Mouse (Mus musculus): ENCODE results near the gene Neu2.
"Not testable (repeated sequence)": the region's sequence is repeated elsewhere in the genome, so short reads cannot be mapped to it uniquely, and the experiment has no call there.

Neu2 gene

GRCm38 (mm10) chr1:87509561-87510165, at the start of gene Neu2:
TSS of gene Neu2 (plus strand) at chr1:87509889.
- DNase-seq, result no peak

GRCm38 (mm10) chr1:87467469-87467868, 42.2 kb upstream of the Neu2 start:
- no peak for DNase-seq

DNA sequence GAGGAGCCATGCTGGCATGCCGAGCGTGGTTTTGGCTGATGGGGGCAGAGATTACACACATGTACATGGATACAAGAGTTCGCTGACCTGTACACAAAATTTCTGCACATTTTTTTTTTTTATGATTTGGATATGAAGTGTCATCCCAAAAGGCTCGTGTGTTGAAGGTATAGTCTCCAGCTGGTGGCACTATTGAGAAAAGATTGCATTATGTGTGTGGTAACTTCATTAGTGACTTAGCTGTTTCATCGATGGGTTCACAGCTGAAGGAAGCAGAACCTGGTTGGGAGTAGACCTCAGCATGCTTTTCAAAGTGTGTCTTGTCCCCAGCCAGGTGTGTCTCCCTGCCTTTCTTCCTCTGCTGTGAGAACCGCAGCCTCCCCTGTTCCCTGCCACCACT, 41.4 kb upstream of the Neu2 start:
- no peak for DNase-seq

DNA sequence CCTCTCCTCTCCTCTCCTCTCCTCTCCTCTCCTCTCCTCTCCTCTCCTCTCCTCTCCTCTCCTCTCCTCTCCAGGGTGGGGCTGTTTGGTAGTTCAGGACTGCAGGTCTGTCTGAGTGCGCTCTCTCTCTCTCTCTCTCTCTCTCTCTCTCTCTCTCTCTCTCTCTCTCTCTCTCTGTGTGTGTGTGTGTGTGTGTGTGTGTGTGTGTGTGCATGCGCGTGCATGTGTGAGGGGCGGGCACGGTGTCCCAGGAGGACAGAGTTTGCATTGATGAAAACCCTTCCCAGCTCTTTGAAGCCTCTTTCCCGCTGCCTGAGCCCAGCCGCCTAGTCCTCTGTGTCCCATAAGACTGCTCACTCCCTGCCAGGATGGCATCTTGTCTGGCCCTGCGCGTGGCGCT, 39.7 kb upstream of the Neu2 start, which contains the start of gene Snorc:
Gene Snorc (plus strand): TSS at position 301 of the 400 bp plus-strand sequence.
- not testable (repeated sequence) for DNase-seq

DNA sequence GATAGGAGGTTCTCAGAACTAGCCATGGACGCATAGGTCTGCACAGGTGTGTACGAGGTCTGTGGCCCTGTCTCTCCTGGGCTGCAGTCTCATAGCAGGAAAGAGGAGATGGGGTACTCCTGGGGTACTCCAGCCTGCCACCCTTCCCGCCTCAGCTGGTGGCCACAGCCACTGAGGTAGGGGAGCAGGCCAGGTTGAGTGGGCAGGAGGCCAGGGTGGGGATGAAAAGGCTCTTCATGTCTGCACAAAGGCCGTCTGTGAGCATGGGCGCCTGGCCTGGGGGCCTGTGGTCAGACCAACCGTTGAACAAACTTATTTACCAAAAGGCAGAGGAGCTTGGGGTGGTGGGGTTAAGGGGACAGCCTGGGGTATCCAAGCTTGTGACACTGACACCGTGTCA, 37.8 kb upstream of the Neu2 start:
- DNase-seq, result no peak

DNA sequence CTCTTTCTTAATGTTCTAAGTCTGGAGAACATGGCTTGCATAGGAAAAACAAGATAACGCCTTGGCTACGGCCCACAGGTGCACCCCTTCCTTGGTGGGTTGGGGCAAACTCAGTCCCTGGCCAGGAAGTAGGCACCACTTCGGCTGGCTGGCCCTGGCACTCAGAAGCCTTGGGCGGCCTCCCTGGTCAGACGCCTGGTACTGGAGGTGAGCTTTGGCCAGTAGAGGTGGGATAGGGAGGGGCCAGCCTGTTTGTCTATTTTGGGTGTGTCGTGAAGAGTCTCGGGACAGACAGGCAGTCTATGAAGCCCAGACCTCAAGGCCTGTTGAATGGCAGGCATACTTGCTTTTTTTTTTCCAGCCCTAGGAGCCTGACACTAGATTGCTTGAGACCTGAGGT, 37.1 kb upstream of the Neu2 start:
- DNase-seq, result no peak

DNA sequence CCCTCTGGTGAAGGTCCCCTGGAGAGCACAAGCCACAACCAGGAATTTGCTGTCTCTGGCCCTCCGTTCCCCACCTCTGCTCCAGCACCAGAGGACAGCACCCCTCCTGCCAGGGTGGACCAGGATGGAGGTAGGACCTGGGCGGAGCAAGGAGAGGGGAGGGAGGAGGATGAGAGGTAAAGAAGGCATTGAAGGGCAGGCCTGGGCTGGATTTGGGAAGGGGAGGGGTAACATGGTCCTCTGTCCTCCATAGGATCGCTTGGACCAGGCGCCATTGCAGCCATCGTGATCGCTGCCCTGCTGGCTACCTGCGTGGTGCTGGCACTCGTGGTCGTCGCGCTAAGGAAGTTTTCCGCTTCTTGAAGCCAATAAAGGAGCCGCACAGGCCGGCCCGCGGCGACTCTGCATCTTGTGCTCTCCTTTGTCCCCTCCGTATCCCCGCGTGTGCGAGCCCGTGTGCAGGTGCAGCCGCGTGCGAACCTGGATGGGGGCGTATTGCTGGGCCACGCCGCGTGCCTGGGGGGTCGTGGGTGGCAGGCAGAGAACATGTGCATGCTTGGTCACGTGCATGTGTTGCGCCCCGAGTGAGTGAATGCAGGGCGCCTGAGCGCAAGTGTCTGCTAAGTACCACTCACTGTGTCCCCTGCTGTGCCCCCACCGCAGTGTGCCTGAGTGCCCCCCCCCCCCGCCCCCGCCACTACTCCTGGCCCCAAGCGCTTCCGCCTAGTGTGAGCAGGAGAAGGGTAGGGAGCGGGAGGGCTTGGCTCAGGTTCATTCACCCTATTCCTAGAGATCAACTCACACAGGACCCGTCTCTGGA, 34.4 kb upstream of the Neu2 start:
- no peak for DNase-seq

DNA sequence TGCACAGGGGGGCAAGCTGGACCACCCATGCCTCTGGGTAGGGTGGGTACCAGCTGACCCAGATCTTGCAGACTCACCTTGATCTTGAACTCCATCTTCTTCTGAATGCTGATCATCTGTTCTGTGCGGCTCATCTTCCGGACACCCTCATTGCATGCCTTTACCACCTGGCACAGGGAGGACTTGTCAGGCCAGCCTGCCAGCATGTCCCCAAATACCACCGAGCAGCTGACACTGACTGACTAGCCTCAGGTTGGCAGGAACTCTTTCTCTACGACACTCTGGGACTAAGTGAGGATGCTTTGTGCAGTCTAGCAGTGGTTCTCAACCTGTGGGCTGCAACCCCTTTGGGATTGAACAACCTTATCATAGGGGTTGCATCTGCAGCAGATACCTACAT, 27.1 kb upstream of the Neu2 start:
- DNase-seq, result no peak

- DNase-seq, result peak; percentile 33
These were observed 23.3 kb upstream of the Neu2 start for GRCm38 (mm10) chr1:87486386-87486785.

DNA sequence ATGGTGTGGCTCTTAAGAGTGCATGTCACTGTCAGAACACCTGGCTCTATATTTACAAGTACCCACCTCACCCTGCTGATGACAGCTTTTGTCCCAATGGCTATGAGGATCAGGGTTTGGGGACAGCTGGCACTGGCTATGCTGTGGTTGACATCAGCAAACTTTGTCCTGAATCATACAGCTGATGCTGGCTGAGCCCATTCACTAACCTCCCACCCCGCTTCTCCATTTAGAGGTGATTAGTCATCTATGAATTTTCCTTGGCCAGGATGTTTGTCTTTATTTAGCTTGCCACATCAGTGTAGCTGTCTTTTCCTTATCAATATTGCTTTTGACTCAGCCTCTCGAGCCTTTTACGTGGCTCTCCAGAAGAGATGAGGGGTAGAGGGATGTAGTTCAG, 17.4 kb upstream of the Neu2 start:
- DNase-seq, result no peak

DNA sequence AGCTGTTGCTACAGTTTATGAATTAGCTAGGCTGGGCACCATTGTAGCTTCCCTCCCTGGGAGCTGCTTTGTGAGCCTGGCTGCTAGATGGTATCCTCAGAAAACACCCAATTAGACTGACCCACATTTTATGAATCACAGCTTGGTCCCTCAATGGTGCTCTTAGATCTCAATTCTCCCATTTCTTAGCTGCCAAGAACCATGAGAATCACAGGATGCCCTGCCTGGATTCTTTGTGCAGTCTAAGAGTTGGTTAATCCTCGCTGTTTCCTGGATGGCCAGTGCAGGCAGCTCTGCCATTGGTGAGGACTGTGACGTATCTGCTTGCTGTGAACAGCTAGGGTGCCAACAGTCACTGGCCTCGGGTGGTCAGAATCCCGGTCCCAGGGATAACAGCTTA, 16.1 kb upstream of the Neu2 start:
- DNase-seq, result no peak

DNA sequence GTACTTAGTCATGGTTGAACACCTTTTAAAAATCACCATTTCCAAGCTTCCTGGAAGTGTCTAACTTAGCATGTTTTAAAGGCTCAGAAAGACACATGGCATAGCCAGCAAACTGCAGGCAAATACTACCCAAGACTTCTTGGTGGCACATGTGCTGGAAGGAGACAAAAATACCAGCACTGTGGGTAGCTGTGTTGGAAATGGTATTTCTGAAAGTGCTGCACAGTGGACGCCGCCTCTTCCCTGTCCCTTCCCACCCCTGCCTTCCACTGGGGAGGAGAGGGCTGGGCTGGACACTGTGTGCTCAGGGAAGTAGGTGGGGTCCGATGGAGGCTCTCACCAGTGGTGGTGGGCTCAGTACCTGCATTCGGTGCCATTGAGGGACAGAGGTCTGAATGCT, 4.2 kb upstream of the Neu2 start:
- DNase-seq, result no peak

- no peak for DNase-seq
These were observed 1.8 kb upstream of the Neu2 start for GRCm38 (mm10) chr1:87507857-87508256.

- no peak for DNase-seq
These were observed 813 bp upstream of the Neu2 start for GRCm38 (mm10) chr1:87508591-87509560.

DNA sequence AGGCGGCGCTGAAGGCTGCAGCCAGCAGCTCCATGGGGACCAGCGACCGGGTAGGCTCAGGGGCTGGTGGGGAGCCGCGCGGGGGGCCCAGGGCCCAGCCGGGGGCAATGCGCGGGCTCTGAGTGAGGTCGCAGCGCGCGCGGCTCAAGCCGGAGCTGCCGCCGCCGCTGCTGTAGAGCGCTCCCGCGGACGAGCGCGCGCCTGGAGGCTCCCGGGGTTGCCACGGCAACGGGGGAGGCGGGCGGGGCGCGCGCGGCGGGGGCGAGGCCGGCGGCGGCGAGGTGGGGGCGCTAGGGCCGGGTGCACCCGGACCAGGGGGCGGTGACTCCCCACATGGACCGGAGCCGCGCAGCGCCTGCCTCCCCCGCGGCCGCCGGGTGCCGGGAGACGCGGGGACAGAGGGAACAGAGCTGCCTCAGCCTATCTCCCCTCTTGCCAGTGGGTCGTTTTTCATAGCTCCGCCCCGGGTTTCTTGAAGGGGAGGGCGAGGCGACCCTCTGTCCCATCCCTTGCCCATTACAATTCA, 540 bp downstream of the Neu2 start:
- peak; percentile 18 for DNase-seq

GRCm38 (mm10) chr1:87510845-87511244, 1.2 kb downstream of the Neu2 start:
- no peak for DNase-seq

DNA sequence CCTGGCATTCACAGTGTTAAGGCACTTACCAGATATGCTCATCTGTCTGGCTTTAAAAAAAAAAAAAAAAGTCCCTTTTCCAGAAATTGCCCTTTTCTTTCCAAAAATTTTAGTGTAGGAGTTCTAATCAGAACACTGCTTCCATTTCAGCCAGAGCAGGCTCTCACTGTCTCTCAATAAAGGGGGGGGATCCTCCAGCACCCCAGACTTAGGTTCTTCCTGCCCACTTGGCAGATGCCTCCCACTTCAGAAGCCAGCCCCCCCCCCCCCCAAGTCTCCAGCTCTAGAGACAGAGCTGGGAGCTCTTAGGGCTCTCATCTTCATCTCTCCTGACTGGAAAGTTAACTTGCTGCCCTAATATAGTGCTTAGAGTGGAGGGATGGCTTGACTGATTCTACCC, 10.8 kb downstream of the Neu2 start:
- no peak for DNase-seq

- DNase-seq, result no peak
These were observed 11.8 kb downstream of the Neu2 start for GRCm38 (mm10) chr1:87521523-87521922.

DNA sequence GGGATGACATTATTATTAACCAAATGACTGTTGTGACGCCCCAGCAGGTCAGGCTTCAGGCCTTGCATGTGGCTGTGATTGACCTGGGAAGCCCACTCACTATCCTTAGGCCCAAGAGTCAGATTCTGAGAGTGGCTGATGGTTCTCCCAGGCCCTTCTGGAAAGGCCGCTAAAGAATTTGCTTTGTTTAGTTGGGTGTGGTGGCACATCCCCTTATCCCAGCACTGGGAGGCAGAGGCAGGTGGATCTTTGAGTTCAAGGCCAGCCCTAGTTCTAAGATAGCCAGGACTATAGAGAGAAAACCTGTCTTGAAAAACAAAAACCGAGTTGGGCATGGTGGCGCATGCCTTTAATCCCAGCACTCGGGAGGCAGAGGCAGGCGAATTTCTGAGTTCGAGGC, 15.4 kb downstream of the Neu2 start:
- DNase-seq, result no peak

DNA sequence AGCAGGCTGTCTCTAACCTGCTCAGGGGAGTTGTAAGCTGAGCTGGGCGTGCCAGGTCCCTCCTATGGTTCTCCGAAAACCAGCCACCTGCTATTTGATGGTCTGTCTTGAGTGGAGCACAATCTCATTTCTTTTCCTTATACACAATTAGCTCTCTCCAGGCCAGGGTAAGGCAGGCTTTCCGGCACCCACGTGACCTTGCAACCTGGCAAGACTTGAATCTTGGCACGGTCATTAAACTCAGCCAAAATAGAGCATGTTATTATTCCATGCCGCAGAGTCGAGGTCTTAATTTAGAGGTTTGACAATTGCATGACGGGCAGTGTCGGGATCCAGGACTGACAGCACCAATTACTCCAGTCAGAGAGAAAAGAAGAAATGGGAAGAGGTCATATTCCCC, 17.5 kb downstream of the Neu2 start:
- DNase-seq, result no peak

DNA sequence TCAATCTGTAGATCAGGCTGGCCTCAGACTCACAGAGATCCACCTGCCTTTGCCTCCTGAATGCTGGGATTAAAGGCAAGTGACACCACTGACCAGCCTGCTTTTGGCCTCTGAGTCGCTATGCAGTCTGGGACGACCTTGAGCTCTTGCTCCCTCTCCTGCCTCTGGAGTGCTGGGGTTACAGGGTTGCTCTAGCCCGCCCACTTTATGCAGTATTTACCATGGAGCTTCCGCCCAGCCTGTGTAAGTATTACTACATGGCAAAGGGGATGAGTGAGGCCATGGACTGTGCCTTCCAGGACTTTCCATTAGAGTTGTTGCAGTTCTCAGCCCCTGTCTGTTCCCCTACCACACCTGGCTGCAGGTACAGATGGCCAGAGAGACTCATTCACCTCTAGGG, 22.7 kb downstream of the Neu2 start:
- no peak for DNase-seq

GRCm38 (mm10) chr1:87534118-87534517, 24.4 kb downstream of the Neu2 start:
- DNase-seq, result no peak

DNA sequence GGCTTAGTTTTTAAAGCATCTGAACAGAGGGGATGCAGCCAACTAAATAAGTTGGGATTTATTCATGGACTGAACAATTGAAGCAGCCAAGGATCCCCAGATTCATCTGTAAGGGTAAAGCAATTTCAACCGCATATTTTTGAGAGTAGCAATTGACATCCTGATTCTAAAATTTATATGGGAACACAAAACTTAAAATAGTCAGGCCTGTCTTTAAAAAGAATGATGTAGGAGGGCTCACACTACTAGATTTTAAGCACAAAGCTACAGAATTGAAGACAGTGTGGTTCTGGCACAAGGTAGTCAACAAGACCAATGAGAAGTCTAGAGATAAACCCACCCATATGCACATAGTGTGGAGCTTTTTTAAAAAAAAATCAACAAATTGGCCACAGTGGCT, 27.3 kb downstream of the Neu2 start:
- DNase-seq, result no peak

Measured in thymus, postnatal 25 days (tissue).